ENCODE assay signal across 24 mouse cellular contexts in genomic region chr6:87130628-87131027, GRCm38 (mm10). TPM values are rescaled to one million over a fixed set of nuclear protein-coding genes. Genes with fewer than 3 reads are reported as not detected.
"Had no signal": no experiment of that assay in that cellular context is flagged by ENCODE, and none has a peak within 500 bp of the region (broad histone marks: within the 10 kb centered on the region; RNA-seq: fewer than 3 reads in every experiment).

No protein-coding gene starts in this region.

- ATAC-seq: forebrain, postnatal 0 days; hindbrain, embryonic 16.5 days; inflammation-experienced regulatory T-cells, adult 6 months; intestine, embryonic 15.5 days; intestine, postnatal 0 days had no signal

- H3K4me3 ChIP-seq: heart, adult 2 months; heart, embryonic 12.5 days; hindbrain, embryonic 10.5 days; hindbrain, embryonic 12.5 days; intestine, embryonic 15.5 days; layer of hippocampus, adult 2 months; left cerebral cortex, adult 2 months; limb, embryonic 10.5 days; limb, embryonic 12.5 days had no signal

- H3K36me3 ChIP-seq: hindbrain, embryonic 12.5 days; intestine, embryonic 15.5 days had no signal

- H3K27ac ChIP-seq: heart, adult 2 months; hindbrain, embryonic 10.5 days; hindbrain, embryonic 12.5 days; hindbrain, embryonic 14.5 days; intestine, embryonic 15.5 days; layer of hippocampus, adult 2 months; left cerebral cortex, adult 2 months; limb, embryonic 10.5 days; limb, embryonic 12.5 days had no signal

- DNase-seq: forebrain, postnatal 0 days; gastrocnemius, postnatal 14 days; gastrocnemius, postnatal 36 days; heart, adult 2 months; heart, postnatal 10 days; heart, postnatal 4 days; kidney, adult 18-20 months; kidney, adult 8-10 months; kidney, postnatal 10 days; kidney, postnatal 25 days; kidney, postnatal 4 days had no signal

- H3K9ac ChIP-seq: forebrain, postnatal 0 days; heart, embryonic 12.5 days; hindbrain, embryonic 12.5 days; hindbrain, embryonic 14.5 days; intestine, embryonic 15.5 days; limb, embryonic 12.5 days had no signal

- H3K9me3 ChIP-seq: hindbrain, embryonic 10.5 days; hindbrain, embryonic 12.5 days; intestine, embryonic 15.5 days; limb, embryonic 10.5 days; limb, embryonic 12.5 days had no signal

- H3K4me2 ChIP-seq: heart, embryonic 12.5 days; hindbrain, embryonic 12.5 days; hindbrain, embryonic 14.5 days; intestine, embryonic 15.5 days; limb, embryonic 12.5 days had no signal

- H3K27me3 ChIP-seq: heart, embryonic 12.5 days; hindbrain, embryonic 12.5 days; intestine, embryonic 15.5 days; limb, embryonic 12.5 days had no signal

RNA-seq across cellular contexts. Expression of gene D6Ertd527e, which starts 26.1 kb away (rescaled TPM):
- polyA plus RNA-seq: heart, embryonic 14.5 days had no signal
